Mouse (Mus musculus): ENCODE measurements around the gene Sbk2.

- no peak for TF ChIP-seq POLR2A (IDR thresholded peaks at IDR 0.05; ENCODE audit: control insufficient read depth, low read depth, low read length)
- no peak for TF ChIP-seq CTCF (IDR thresholded peaks at IDR 0.05; ENCODE audit: control insufficient read depth, insufficient read depth, insufficient replicate concordance, low read depth, low read length)
Measured at GRCm38 (mm10) chr7:4988250-4988649, 24.0 kb upstream of the Sbk2 start.
